Mouse (Mus musculus) G1E (cell line): ENCODE data around the gene Rps6ka1.

Experiments used
- CTCF ChIP-seq: IDR thresholded peaks from 2 replicates; pipeline ENCODE4 v1.5.1; 2012; ENCODE audit warnings: low read depth, low read length, inconsistent platforms, mixed read lengths
- GATA1 ChIP-seq: IDR thresholded peaks from 2 replicates; pipeline ENCODE4 v1.6.1; 2012; ENCODE audit warnings: borderline replicate concordance, low read length, inconsistent platforms, mixed read lengths
- POLR2AphosphoS5 ChIP-seq: IDR thresholded peaks from 2 replicates; pipeline ENCODE4 v1.6.1; 2012; ENCODE audit warnings: low read depth, low read length, inconsistent platforms; ENCODE audit not compliant: insufficient replicate concordance
- TAL1 ChIP-seq: conservative IDR thresholded peaks from 2 replicates; pipeline ENCODE4 v1.6.1; 2012; ENCODE audit warnings: low read depth, low read length, inconsistent platforms, mixed read lengths

DNA sequence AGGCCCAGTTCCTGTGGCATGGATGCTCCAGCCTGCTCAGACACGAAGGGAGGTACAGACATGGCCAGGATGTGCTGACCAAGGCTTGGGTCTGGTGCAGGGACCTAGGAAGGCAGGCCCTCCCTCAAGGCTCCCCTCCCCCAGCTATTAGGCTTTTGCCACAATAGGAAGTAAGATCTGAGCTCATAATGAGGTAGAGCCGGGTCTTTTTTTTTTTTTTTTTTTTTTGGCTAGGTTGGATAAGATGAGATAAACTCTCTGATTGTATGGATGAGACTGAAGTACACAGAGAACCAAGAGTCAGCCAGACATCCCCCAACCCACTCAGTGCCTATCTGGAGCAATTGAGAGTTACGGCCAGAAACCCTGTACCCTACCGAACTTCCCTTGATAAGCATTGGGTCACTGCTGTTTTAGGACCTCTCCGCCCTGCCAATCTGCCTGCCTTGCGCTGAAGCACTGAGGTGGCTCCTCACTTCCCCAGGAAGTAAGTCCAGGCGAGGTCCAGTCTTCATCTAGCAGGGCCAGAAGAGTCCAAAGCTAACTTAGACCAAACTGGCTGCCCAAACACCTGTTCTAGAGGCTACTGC, 15.3 kb downstream of the Rps6ka1 start:
- no peak for TF ChIP-seq CTCF
- TF ChIP-seq POLR2AphosphoS5: no peak
- TF ChIP-seq TAL1: no peak
- no peak for TF ChIP-seq GATA1
